Mouse (Mus musculus) lung, embryonic 16.5 days (tissue): ENCODE measurements around the gene Tiparp. TPM values are rescaled to one million over a fixed set of nuclear protein-coding genes. Genes with fewer than 3 reads are reported as not detected.
A peak's percentile ranks its signal among the peaks of the same experiment; 100 is the strongest.

ENCODE experiments used
- ATAC-seq: fragments of 200-750 bp; cut with Nextera tagmentation; 2 replicates; pipeline ENCODE4 v1.8.0; 2017; ENCODE audit warnings: low read depth, mild to moderate bottlenecking, moderate library complexity
- H3K27ac ChIP-seq: fragments of 300-500 bp; sonication (generic); 2 replicates; pipeline ENCODE4 v1.5.1; 2014; ENCODE audit warnings: mild to moderate bottlenecking, control low read depth, low read length
- H3K27me3 ChIP-seq: fragments of 300-500 bp; sonication (generic); 2 replicates; pipeline ENCODE4 v1.6.1; 2014; ENCODE audit warnings: low read depth, low read length, mixed read lengths; ENCODE audit not compliant: control insufficient read depth, insufficient read depth
- H3K36me3 ChIP-seq: fragments of 300-500 bp; sonication (generic); 2 replicates; pipeline ENCODE4 v1.6.1; 2014; ENCODE audit warnings: low read length; ENCODE audit not compliant: control insufficient read depth, insufficient read depth
- H3K4me1 ChIP-seq: fragments of 300-500 bp; sonication (generic); replicated peaks from 2 replicates; pipeline ENCODE4 v1.6.1; 2014; ENCODE audit warnings: low read length, mixed read lengths; ENCODE audit not compliant: control insufficient read depth, insufficient read depth
- H3K4me2 ChIP-seq: fragments of 300-500 bp; sonication (generic); 2 replicates; pipeline ENCODE4 v1.6.1; 2014; ENCODE audit warnings: low read depth, low read length, control low read depth
- H3K4me3 ChIP-seq: fragments of 300-500 bp; sonication (generic); 2 replicates; pipeline ENCODE4 v1.5.1; 2014; ENCODE audit warnings: mild to moderate bottlenecking, low read length, control low read depth
- H3K9ac ChIP-seq: fragments of 300-500 bp; sonication (generic); 2 replicates; pipeline ENCODE4 v1.6.1; 2014; ENCODE audit warnings: low read length, control low read depth
- H3K9me3 ChIP-seq: fragments of 300-500 bp; sonication (generic); 2 replicates; pipeline ENCODE4 v1.6.1; 2016; ENCODE audit warnings: low read length; ENCODE audit not compliant: control insufficient read depth
- WGBS: fragments of 180-500 bp; shearing (Covaris S2); extraction: QIAGEN DNeasy Blood & Tissue Kit; methylation state at CpG from one replicate; pipeline ENCODE4 v1.1.7; 2014; 5-methylcytosine and 5-hydroxymethylcytosine counted together
- polyA plus RNA-seq: library from polyadenylated mRNA; unstranded; fragments of >200 nt; fragmentation: Nextera tagmentation; extraction: Ambion mirVana; gene quantifications from 2 replicates; pipeline ENCODE4 v1.2.1, GENCODE M21; 2015

Gene Tiparp
- polyA plus RNA-seq, 1 experiment from 2014 or later: 42.3 TPM

DNA sequence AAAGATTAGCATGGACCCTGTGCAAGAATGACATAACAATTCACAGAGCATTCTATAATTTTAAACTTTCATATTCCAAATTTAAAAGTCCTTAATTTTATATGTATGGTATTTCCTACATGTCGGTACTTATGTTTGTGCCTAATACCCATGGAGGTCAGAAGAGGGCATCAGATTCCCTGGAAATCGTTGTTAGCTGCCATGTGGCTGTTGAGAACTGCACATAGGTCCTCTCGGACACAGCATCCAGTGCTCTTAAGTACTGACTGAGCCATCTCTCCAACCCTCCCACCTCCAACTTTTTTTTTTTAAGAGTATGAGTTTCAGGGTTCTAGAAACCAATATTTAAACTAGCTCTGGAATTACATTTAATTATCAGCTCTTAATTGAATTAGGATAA lies 2.5 kb upstream of the Tiparp start:
- Histone ChIP-seq H3K27me3 (no peaks in the 10 kb centered on the region), H3K36me3 (no peaks in the 10 kb centered on the region), H3K27ac (no peak overlapping the region), H3K4me2 (no peak overlapping the region), H3K4me1 (no peaks in the 10 kb centered on the region), H3K4me3 (no peak overlapping the region), H3K9ac (no peak overlapping the region), H3K9me3 (no peaks in the 10 kb centered on the region)
- 72% methylated on average over 3 of the region's 3 CpGs for WGBS
- no peak for ATAC-seq

DNA sequence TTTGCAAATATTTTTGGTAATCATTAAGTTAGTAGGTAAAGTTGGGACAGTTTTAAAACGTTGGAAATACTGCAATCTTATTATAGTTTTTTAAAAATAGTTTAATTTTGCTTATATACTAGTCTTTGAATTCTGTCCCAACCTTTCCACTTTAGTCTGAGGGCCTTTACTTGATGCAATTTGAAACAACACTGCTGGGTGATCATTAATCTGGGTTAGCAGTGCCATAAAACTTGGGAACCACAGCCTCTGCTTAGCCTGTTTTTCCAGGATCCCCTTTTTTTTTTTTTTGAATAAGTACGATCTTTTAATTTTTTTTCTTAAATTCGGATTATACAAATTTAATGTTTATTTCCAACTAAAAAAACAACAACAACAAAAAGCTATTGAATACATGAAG lies 1.0 kb upstream of the Tiparp start:
- H3K9ac ChIP-seq: peak overlapping the region; percentile 94
- peaks cover 6% of the 10 kb centered on the region for H3K36me3 ChIP-seq
- WGBS: 6% methylated on average over 3 of the region's 3 CpGs

DNA sequence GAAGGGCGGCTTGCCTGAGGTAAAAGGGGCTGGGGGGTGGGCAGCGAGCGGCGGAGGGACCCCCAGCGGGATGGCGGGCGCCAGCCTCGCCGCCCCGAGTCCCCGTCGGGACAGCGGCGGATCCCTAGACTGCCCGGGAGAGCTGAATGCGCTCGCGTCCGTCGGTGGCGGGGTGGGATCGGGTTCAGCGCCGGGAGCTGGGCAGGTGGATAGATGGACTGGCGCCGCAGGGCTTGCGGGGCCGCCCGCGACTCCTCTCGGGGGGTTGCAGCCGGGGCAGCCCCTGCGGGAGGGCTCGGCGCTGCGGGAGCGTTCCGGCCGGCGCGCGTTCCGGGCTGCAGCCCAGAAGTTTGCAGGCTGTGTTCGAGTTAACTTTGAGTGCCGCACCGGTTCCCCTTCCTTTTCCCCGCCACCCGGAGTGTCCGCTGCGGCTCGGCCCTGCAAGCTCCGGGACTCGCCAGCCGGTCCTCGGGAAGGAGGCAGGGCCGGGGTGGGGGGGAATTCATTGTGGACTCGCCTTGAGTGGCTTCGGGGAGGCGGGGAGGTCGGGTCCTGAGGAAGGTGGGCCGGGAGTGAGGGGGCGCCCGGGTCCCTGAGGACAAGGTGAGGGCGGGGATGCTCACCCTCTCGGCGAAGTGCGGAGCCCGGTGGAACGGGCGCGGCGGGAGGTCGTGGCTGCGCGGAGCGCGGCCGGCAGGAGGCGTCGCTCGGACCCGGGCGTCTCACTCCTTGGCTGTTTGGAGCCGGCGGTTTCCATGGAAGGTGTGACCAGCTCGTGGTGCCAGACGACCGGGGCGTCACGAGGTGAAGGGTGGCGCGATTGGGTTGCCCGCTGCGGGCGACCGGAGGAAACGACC lies 632 bp downstream of the Tiparp start:
- Histone ChIP-seq H3K27ac (peak overlapping the region; percentile 96), H3K36me3 (peaks cover 9% of the 10 kb centered on the region), H3K27me3 (no peaks in the 10 kb centered on the region), H3K9ac (peak overlapping the region; percentile 96), H3K4me3 (peak overlapping the region; percentile 95), H3K4me2 (peak overlapping the region; percentile 72), H3K9me3 (no peaks in the 10 kb centered on the region), H3K4me1 (peaks cover 3% of the 10 kb centered on the region; the same call in 1 of the 2 replicates)
- under 1% methylated on average over 75 of the region's 97 CpGs for WGBS
- ATAC-seq: peak; percentile 39

More for the DNA sequence above, 1.0 kb upstream of the Tiparp start:
- Histone ChIP-seq H3K4me2 (peak overlapping the region; percentile 59), H3K4me3 (peak overlapping the region; percentile 95), H3K9me3 (no peaks in the 10 kb centered on the region), H3K27me3 (no peaks in the 10 kb centered on the region), H3K27ac (peak overlapping the region; percentile 99), H3K4me1 (no peaks in the 10 kb centered on the region)
- ATAC-seq: no peak

DNA sequence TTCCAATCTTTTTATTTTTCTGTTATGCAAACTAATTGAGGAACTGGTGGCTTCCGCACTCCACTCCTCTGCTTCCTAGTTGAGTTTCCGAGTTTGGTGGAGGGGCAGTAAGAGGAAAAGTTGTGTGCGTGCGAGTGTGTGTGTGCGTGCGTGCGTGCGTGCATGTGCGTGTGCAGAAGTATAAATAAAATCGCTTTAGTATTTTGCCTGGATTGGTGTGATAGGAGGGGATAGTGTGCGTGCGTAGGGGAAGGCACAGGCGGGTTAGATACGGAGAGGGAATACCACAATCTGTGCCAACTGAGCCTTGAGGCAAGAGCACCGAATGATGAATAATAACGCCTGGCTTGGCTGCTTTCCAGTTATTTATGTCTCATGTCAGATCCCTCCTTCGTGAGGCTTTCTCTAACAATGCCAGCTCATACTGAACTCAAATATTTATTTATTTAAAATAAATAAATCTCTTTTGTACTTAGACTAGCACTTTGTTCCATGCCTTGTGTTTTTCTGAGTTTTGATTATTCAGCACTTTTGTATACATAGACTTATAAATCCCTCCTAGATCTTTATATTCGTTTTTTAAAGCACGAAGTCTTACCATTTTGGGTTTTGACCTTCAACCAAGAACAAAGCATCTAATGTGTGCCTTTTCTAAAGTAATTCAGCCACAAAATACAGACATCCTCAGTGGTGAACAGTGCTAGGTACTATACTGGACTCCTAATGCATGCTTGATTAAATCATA lies 1.4 kb downstream of the Tiparp start:
- Histone ChIP-seq H3K4me3 (peak overlapping the region; percentile 95), H3K4me2 (peak overlapping the region; percentile 72), H3K36me3 (peaks cover 9% of the 10 kb centered on the region), H3K27ac (peak overlapping the region; percentile 96), H3K9me3 (no peaks in the 10 kb centered on the region), H3K9ac (peak overlapping the region; percentile 96), H3K4me1 (peaks cover 5% of the 10 kb centered on the region; the same call in 1 of the 2 replicates), H3K27me3 (no peaks in the 10 kb centered on the region)
- WGBS: under 1% methylated on average over 19 of the region's 19 CpGs
- peak; percentile 31 for ATAC-seq

DNA sequence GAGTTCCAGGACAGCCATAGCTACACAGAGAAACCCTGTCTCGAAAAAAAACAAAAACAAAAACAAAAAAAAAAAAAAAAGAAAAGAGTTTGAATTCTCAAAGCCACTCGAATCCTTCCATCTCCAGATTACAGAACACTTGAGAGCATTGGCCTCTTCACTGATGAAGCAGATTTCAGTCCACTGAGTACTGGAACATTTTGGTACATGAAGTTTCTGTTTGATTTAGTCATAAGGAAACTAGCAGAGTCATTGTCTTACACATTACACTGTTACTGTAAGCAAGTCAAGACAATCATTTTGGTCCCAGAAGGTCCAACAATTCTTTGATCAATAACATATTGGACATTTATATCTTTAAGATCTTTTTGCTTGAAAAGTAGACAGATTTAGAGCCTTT lies 4.8 kb downstream of the Tiparp start:
- Histone ChIP-seq H3K9me3 (no peaks in the 10 kb centered on the region), H3K27me3 (no peaks in the 10 kb centered on the region), H3K4me2 (no peak overlapping the region), H3K27ac (no peak overlapping the region), H3K4me3 (no peak overlapping the region), H3K36me3 (peaks cover 9% of the 10 kb centered on the region), H3K4me1 (peaks cover 8% of the 10 kb centered on the region), H3K9ac (no peak overlapping the region)
- WGBS: 90% methylated on average over 2 of the region's 2 CpGs
- no peak for ATAC-seq

DNA sequence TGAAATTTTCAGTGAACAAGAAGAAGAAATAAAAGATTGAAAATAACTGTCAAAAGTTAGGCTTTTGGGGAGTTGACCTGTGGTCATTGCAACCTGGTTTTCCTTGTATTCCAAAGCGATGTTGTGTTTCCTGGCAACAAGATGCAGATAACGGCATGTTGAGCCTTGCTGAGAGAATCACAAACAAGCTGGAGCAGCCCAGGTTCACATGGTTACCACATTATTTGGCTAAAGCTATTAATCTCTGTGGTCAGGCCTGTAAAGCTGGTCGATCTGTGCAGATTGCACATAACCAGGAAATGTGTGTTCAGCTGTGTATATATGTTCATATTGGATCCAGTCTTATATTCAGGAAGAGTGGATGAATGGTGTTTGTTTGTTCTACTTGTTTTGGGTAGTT lies 5.4 kb downstream of the Tiparp start:
- Histone ChIP-seq H3K4me3 (no peak overlapping the region), H3K27me3 (no peaks in the 10 kb centered on the region), H3K9me3 (no peaks in the 10 kb centered on the region), H3K36me3 (peaks cover 9% of the 10 kb centered on the region), H3K4me1 (peaks cover 8% of the 10 kb centered on the region), H3K27ac (no peak overlapping the region), H3K4me2 (no peak overlapping the region; the same call in 1 of the 2 replicates), H3K9ac (no peak overlapping the region)
- ATAC-seq: no peak
- WGBS: 43% methylated on average over 3 of the region's 3 CpGs

DNA sequence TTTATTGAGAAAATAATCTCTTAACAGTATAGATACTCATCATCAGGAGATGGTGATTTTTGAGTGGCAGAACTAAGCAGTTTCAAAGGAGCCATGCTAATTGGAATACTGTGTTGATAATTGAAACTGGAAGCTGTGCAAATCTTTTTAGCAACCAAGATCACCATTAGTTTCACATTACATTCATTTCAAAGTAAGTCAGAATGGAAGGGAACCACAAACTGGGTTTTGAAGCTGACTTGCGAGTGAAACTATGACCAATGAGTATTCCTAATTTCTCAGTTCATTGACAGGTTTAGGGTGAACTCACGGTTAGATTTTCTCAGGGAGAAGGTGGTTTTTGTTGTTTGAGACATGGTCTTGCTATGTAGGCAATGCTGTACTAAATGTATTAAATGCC lies 6.3 kb downstream of the Tiparp start:
- H3K4me3 ChIP-seq: no peak overlapping the region
- no peak for ATAC-seq
- H3K4me1 ChIP-seq: peaks cover 8% of the 10 kb centered on the region
- H3K27me3 ChIP-seq: no peaks in the 10 kb centered on the region
- WGBS: 64% methylated on average over 2 of the region's 2 CpGs
- no peak overlapping the region for H3K4me2 ChIP-seq
- 0 out of 2 replicates have a peak overlapping the region, but pooled peaks have one; percentile 31 for H3K27ac ChIP-seq
- H3K9ac ChIP-seq: no peak overlapping the region
- H3K9me3 ChIP-seq: no peaks in the 10 kb centered on the region
- H3K36me3 ChIP-seq: peaks cover 9% of the 10 kb centered on the region

DNA sequence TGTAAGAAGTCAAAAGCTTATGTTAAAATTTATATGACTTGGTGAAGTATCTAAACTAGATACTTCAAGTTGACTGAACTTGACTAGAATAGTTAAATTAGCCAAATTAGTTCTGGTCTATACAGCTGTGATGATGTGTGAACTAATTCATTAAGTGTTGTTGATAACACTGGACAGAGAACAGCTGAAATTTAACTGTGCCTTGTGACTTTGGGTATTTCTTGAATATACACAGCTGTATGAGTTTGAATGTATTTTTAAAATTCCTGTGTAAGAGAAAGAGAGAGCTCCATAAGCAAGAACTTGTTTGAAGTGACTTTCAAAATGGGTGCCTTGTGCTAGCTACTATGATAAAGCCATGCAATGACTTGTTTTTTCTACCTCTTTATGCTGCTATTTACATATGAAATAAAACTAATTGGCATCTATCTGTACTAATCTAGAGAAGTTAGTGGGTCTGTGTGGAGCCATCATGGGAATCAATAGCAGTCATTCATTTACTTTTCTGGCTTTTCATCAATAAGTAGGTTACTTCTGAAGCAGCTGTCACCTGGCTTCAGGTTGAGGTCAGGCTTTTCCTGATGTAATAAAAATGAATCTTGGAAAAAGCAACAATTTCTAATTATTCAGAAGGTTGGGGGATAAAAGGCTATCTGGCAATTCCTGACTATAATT lies 7.0 kb downstream of the Tiparp start:
- H3K4me1 ChIP-seq: peaks cover 8% of the 10 kb centered on the region
- H3K4me2 ChIP-seq: no peak overlapping the region
- ATAC-seq: peak; percentile 60
- H3K36me3 ChIP-seq: peaks cover 9% of the 10 kb centered on the region
- H3K27ac ChIP-seq: no peak overlapping the region
- H3K9me3 ChIP-seq: no peaks in the 10 kb centered on the region
- no peak overlapping the region for H3K9ac ChIP-seq
- H3K27me3 ChIP-seq: no peaks in the 10 kb centered on the region
- no peak overlapping the region for H3K4me3 ChIP-seq

DNA sequence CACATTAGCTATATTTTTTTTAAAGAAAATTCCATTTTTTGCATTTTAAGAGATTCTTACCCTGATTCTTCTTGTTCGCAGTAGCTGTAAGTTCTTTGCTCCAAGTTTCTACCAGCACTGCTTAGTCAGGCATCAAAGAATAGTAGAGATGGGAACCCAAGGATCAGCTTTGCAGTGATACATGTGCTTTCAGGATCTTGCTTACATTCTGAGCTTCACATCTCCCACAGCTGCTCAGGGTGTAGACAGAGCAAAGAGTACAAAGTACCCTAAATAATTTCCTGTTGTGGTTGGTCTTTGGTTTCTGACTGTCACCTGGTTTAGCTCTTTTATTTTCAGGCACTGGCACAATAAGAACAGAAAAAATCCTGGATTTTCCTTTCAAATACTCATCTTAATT lies 9.1 kb downstream of the Tiparp start:
- Histone ChIP-seq H3K27ac (peak overlapping the region; percentile 27; the same call in 1 of the 2 replicates), H3K9ac (no peak overlapping the region), H3K4me2 (no peak overlapping the region), H3K4me1 (peaks cover 8% of the 10 kb centered on the region), H3K36me3 (peaks cover 2% of the 10 kb centered on the region), H3K9me3 (no peaks in the 10 kb centered on the region), H3K27me3 (no peaks in the 10 kb centered on the region), H3K4me3 (no peak overlapping the region)
- ATAC-seq: no peak
- 78% methylated on average over 1 of the region's 1 CpGs for WGBS
